Mouse (Mus musculus): ENCODE measurements around the gene Coro6.

Coro6 gene

DNA sequence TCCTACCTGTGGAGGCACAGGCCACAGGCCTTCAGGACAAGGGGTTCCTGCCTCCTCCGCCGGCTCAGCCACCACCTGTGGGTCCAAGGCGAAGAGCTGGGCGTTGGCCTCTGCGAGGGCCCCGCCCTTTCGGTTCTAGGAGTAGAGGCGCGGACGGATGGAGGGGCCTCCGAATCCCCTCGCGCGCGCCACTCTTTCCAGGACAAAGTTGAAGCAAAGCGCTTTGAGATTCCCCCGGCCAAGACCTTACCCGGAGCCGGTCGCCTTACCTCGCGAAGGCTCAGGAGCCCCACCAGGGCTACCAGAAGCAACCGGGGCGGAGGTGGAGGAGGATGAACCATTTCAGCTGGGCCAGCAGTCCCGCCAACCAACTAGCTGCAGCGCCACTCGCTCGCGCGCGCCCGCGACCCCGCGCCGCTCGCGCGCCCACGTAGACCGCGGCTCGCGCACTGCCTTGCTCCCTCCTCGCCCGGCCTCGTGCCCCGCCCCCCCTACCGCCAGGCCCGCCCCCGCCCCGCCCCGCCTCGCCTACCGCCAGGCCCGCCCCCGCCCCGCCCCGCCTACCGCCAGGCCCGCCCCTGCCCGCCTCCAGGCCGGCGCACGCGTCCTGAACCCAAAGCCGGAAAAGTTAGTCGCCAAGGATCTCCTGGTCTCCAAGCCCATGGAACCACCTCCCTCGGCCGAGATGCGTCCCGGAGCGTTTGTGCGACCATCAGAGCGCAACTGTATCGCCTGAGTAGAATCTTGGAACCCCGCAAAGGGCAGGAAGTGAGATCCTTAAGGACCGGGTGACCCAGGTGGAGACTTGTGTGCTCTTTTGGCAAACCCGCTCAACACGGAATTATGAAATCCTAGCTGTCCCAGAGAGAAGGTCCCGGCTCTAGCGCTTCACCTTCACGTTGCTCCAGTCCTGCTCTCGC, 50.9 kb downstream of the Coro6 start:
- DNase-seq (ENCODE audit: low spot score in 2 of 2), result peak; percentile 82 to 91

DNA sequence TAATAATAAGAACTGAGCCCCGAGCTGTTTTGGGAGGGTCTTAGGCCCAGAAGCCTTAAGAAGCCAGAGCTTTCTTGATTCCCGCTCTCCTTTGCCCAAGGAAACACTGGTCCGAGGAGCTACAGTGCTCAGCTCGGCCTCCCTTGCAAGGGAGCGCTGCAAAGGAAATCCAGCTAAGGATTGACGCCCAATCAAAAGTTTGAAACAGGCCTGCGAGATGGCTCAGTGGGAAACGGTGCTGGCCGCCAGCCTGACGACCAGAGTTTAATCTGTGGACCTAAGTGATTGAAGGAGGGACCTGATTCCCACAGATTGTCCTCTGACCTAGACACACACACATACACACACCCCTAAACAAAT, 51.6 kb downstream of the Coro6 start:
- peak; percentile 15 to 63 for DNase-seq (ENCODE audit: low spot score in 2 of 2)

DNA sequence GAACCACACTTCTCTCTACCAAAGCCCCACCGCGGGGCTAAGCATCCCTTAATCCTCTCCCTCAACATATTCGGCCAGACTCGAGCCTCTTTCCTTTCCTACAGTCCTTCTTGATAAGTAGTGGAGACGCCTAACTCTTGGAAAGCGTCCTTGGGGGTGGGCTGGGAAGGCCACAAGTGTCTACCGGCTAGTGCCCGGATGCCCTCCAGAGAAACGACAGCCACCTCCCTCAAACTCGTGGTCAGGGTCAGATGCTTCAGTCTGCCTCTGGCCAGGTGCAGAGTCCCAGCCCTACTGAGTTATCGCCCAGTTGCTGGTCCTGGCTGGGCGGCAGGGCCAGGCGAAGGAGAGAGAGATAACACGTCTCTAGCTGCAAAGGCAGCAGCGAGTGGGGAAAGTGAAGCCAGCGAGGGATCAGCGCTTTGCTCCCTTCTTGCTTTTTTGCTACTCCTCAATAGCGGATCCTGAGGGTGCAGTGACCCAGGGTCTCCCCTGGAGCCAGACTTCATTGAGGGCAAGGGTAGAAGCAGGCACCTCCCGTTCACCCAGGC, 52.1 kb downstream of the Coro6 start:
- DNase-seq (ENCODE audit: low spot score in 2 of 2), result peak; percentile 57 to 80

DNA sequence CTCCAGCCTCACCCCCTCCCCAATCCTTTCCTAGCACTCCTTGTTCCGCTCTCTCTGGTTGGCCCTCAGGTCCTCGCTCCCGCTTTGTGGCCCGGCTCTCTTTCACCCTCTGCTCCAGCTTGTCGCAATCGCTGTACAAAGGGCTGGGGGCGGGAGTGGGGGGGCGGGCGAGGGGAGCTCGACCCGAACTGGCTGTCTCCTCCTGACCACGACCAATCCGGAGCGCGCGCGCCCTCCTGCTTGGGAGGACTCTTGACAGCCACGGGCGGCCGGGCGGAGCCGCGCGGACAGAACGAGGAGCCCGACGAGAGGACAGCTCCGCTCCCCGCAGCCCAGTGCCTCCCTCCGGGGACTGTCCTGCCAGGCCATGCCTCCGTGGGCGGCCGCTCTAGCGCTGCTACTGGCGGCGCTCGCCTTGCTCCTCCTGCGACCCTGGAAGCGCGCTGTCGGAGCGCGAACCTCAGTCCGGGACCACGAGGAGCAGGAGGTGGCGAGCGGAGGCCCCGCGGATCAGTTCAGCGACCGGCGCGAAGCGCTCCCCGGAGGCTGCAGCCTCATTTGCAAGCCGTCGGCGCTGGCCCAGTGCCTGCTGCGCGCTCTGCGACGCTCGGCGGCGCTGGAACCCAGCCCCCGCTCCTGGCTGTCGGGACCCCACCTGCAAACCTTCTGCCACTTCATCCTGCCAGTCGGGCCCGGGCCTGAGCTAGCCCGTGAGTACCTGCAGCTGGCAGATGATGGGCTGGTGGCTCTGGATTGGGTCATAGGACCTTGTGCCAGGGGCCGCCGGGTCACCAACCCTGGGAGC, 52.8 kb downstream of the Coro6 start, which contains the start of gene Abhd15:
Gene Abhd15, plus strand, starts transcription at position 290 of the 805 bp plus-strand sequence.
- DNase-seq (ENCODE audit: low spot score in 2 of 2), result peak; percentile 70 to 88

DNA sequence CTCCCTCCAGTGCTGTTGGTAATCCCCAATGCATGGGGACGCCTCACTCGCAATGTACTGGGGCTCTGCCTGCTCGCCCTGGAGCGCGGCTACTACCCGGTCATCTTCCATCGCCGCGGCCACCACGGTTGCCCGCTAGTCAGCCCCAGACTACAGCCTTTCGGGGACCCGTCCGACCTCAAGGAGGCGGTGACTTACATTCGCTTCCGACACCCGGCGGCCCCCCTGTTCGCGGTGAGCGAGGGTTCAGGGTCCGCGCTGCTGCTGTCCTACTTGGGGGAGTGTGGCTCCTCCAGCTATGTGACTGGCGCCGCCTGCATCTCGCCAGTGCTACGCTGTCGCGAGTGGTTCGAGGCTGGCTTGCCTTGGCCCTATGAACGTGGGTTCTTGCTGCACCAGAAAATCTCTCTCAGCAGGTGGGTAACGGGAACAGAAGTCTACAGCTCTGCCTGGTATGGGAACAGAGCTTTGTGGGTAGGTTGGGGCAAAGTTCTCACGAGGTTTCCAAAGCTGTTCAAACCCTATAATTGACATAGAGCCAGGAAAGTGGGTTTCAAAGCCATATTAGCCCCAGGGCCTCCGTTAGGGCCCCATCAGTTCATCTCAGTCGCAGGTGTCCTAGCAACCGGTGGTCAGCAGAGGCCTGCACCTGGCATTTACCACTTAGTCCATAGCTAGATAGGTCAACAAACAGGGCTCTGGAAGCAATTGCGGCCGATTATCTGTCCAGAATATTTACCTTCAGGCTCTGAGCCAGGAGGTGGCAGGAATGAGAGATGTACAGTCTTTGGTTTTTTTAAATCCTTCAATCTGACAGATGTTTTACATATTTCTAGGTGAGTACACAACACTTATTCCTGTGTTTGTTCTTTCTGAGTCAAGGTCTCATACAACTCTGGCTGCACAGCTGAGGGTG, 53.7 kb downstream of the Coro6 start, which contains the start of gene Trp53i13:
Gene Trp53i13, minus strand, starts transcription at position 344 of the 916 bp plus-strand sequence.
- DNase-seq (ENCODE audit: low spot score in 2 of 2), result peak; percentile 43 to 74

DNA sequence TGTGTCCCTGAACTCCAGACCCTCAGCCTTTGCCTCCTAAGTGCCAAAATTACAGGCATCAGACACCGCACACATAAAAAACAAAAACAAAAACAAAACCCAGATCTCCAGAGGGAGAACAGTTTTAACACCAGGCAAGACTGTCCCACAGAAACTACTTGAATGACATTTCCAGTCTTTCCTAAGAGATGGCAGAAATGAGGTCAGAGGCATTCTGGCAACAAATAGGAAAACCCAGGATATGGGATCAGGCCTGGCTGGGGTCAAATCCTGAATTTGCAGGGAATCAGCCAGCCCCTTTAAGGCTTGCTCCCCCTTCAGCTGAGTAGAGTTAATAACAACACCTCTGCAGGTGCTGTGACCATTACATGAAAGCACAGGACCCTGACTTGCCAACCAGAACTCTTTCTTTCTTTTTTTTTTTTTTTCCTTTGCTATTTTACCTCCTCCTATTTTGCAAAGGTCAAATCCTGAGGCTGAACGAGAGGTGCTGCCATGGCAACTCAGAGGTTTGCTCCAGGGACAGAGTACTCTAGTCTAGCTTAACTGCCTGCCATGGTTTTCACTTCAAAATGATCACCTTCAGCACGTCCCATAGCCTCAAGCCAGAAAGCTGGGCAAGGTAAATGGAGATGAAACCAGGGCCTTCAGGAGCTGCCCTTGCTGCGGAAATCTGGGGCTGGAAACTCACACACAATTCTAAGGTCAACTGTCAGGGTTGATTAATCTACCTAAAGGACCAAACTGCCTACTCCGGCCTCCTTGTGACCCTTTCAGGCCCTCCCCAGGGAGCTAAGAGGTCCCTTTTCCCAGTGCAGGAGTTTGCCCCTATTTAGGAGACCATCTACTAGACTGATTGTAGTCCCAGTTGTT, 54.6 kb downstream of the Coro6 start:
- peak in 1 of 2 experiments; percentile 56 for DNase-seq (ENCODE audit: low spot score in 2 of 2)

DNA sequence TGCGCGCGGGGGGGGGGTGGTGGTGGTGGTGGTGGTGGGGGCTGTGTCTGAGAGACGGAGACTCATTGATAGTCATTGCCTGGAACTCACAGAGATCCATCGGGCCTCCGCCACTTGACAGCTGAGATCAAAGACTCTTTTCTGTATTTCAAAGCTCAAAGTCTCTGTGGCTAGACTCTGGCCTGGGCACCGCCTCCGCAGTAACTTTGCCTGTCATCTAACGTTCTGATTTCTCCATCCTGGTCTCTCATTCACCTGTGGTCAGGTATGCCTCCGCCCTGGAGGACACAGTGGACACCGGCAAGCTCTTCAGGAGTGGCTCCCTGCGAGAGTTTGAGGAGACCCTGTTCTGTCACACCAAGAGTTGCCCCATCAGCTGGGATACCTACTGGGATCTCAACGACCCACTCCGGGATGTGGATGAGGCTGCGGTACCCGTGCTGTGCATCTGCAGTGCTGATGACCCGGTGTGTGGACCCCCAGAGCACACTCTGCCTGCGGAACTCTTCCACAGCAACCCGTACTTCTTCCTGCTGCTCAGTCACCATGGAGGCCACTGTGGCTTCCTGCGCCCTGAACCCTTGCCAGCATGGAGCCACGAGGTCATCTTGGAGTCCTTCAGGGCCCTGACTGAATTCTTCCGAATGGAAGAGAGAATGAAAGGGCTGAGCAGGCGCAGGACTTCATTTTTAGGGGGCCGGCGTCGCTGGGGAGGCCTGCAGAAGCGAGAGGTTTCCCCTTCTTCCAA, 56.0 kb downstream of the Coro6 start:
- DNase-seq (ENCODE audit: low spot score in 2 of 2), result peak; percentile 19 to 68

DNA sequence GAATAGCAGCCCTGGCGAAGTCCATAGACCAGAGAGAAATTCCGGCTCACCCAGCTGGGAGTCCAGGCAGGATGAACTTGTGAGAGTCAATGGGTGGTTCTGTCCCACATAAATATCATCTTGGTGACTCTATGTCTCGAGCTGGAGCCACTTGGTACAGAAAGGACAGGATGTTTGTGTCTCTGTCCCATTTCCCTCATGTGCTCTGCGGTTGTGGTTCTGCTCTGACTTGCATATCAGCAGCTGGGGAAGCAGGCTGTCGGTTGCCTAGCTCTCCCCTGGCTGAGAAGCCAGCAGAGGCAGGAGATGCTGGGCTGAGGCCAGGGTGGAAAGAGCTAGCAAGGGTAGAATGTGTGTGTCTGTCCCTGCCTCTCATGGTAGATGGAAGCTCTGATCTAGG, 56.8 kb downstream of the Coro6 start, which contains the start of gene Gm10392:
Gene Gm10392, minus strand, starts transcription at position 156 of the 400 bp plus-strand sequence.
- peak; percentile 46 to 76 for DNase-seq (ENCODE audit: low spot score in 2 of 2)
